In genomic region chr6:37215655-37216054, GRCm38 (mm10) we compare ENCODE assay signal across 12 mouse cellular contexts.
DNase-seq lines count a peak whose midpoint lies in the region; ATAC-seq and TF ChIP-seq lines count a peak whose summit lies in the region.
"Had no signal": no experiment of that assay in that cellular context is flagged by ENCODE, and none has a peak within 500 bp of the region (broad histone marks: within the 10 kb centered on the region; RNA-seq: fewer than 3 reads in every experiment).

No protein-coding gene starts in this region.

- H3K9ac ChIP-seq in embryonic facial prominence, embryonic 13.5 days: no peak overlapping the region
- H3K9ac ChIP-seq in midbrain, embryonic 15.5 days: no peak overlapping the region
- H3K9ac ChIP-seq: liver, embryonic 12.5 days had no signal

- peak; percentile 34 for ATAC-seq in cerebellum, adult (ENCODE audit: insufficient number of reproducible peaks, low FRiP score, low TSS enrichment)
- no peak for ATAC-seq in embryonic facial prominence, embryonic 13.5 days (ENCODE audit: insufficient number of reproducible peaks, insufficient read depth, low FRiP score, low TSS enrichment, low read depth)
- ATAC-seq in midbrain, embryonic 15.5 days (replicated peaks): peak; percentile 29; the same call in 1 of the 2 replicates
- ATAC-seq: liver, embryonic 12.5 days had no signal

- no peaks in the 10 kb centered on the region for H3K36me3 ChIP-seq in embryonic facial prominence, embryonic 13.5 days
- H3K36me3 ChIP-seq in midbrain, embryonic 15.5 days (replicated peaks): no peaks in the 10 kb centered on the region
- H3K36me3 ChIP-seq: liver, embryonic 12.5 days had no signal

- peaks cover 56% of the 10 kb centered on the region for H3K4me1 ChIP-seq in embryonic facial prominence, embryonic 13.5 days
- H3K4me1 ChIP-seq in midbrain, embryonic 15.5 days: peaks cover 42% of the 10 kb centered on the region

- H3K27ac ChIP-seq in layer of hippocampus, adult 2 months: peak overlapping the region; percentile 83
- H3K27ac ChIP-seq in embryonic facial prominence, embryonic 13.5 days: peak overlapping the region; percentile 79
- peak overlapping the region; percentile 55 for H3K27ac ChIP-seq in midbrain, embryonic 15.5 days
- H3K27ac ChIP-seq: liver, embryonic 12.5 days; macrophage had no signal

- H3K9me3 ChIP-seq in embryonic facial prominence, embryonic 13.5 days: no peaks in the 10 kb centered on the region
- H3K9me3 ChIP-seq in midbrain, embryonic 15.5 days: no peaks in the 10 kb centered on the region
- H3K9me3 ChIP-seq: liver, embryonic 12.5 days had no signal

- H3K4me3 ChIP-seq in layer of hippocampus, adult 2 months: no peak overlapping the region; the same call in 1 of the 2 replicates
- H3K4me3 ChIP-seq in embryonic facial prominence, embryonic 13.5 days: no peak overlapping the region
- H3K4me3 ChIP-seq in midbrain, embryonic 15.5 days: no peak overlapping the region
- H3K4me3 ChIP-seq: liver, embryonic 12.5 days had no signal

- WGBS in embryonic facial prominence, embryonic 13.5 days: 14% methylated on average over 10 of the region's 10 CpGs
- WGBS in midbrain, embryonic 15.5 days: 27% methylated on average over 10 of the region's 10 CpGs

- DNase-seq in cerebellum, postnatal 4 days (ENCODE audit: low spot score in 2 of 2): no peak
- no peak for DNase-seq in layer of hippocampus, adult 2 months (ENCODE audit: low spot score in 2 of 2)
- DNase-seq in layer of hippocampus, postnatal 10 days (ENCODE audit: low spot score in 2 of 2): no peak
- no peak for DNase-seq in layer of hippocampus, postnatal 14 days (ENCODE audit: low spot score in 2 of 2)
- no peak for DNase-seq in thymus, postnatal 36 days
- DNase-seq: kidney, adult 2 months; right cerebral cortex, postnatal 4 days had no signal

- no peaks in the 10 kb centered on the region for H3K27me3 ChIP-seq in embryonic facial prominence, embryonic 13.5 days
- no peaks in the 10 kb centered on the region for H3K27me3 ChIP-seq in midbrain, embryonic 15.5 days (replicated peaks)
- H3K27me3 ChIP-seq: liver, embryonic 12.5 days had no signal

- TF ChIP-seq CTCF in layer of hippocampus, adult 2 months (conservative IDR thresholded peaks at IDR 0.05): no peak

- peak overlapping the region; percentile 5; the same call in 1 of the 2 replicates for H3K4me2 ChIP-seq in embryonic facial prominence, embryonic 13.5 days
- H3K4me2 ChIP-seq in midbrain, embryonic 15.5 days: no peak overlapping the region
- H3K4me2 ChIP-seq: liver, embryonic 12.5 days had no signal
